Comparison of ENCODE assay signal across 7 mouse cellular contexts in the genomic region with DNA sequence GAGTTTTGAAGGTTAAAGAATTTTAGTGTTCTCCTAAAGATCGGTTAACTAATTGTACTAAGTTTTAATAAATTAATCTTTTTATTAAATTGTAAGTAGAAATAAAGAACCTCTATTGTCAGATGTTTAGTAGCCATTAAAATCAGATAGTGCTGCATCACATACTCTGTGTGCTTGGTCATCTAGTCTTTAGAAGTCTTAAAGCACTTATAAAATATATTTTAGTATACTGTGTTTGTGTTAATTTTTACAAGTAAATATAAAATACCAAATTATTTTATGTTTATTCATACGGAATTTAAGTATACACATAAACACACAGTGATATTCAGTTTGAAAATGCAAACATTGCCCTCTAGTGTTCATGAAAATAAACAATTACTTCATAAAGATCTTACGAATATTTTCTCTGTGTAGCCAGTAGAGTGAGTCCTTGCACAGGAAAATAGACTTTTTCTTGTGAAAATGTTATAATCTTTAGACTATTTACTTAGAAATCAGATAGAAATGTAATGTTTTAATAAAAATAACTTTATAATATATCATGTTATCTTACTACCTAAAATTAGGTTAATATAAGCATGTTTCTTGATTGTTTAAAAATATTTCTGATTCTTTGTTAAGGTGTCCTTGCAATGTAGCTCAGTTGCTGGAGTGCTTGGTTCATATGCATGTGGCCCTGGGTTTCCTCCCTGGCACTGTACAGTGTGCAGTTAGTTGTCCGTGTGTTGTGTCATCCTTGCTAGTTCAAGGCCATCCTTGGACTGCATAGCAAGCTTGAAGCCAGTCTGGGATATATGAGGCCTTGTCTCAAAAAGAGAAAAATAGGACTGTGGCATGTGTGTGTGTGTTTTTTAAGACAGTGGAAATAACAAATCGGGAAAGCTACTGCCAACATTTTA. TPM values are rescaled to one million over a fixed set of nuclear protein-coding genes. Genes with fewer than 3 reads are reported as not detected.
DNase-seq lines count a peak whose midpoint lies in the region; ATAC-seq and TF ChIP-seq lines count a peak whose summit lies in the region.

No protein-coding gene starts in this region.

- H3K27ac ChIP-seq in left cerebral cortex, adult 2 months, result no peak overlapping the region
- H3K27ac ChIP-seq in forebrain, embryonic 13.5 days, result no peak overlapping the region
- no peak overlapping the region for H3K27ac ChIP-seq in neural tube, embryonic 14.5 days (ENCODE audit: low read depth, low read length)

- CTCF ChIA-PET in Patski (lab: Charles Lee), result interaction anchor here (1.0 to 1.5 kb wide), 3 partner anchors 9 to 448 kb away, joined by 3 to 5 read pairs (median 4); no protein-coding TSS in a partner anchor

- in situ Hi-C loops in Patski (cut with MboI; ENCODE audit: low pct_unique_long_range_greater_than_20kb), result loop anchor here (5.0 kb wide), 1 partner anchor 442 kb away; no protein-coding TSS in a partner anchor

- H3K27me3 ChIP-seq in Patski, result no peaks in the 10 kb centered on the region
- no peaks in the 10 kb centered on the region for H3K27me3 ChIP-seq in forebrain, embryonic 13.5 days
- no peaks in the 10 kb centered on the region for H3K27me3 ChIP-seq in neural tube, embryonic 14.5 days (ENCODE audit: control insufficient read depth, insufficient read depth, low read length)

- intact Hi-C loops in left cerebral cortex, adult 2 months (cut with DNase I), result loop anchor here (5.0 kb wide), 3 partner anchors 898 to 1833 kb away; no protein-coding TSS in a partner anchor
- intact Hi-C loops in left cerebral cortex, postnatal 36 days (cut with DNase I), result loop anchor here (5.0 kb wide), 1 partner anchor 883 kb away; the partner anchor contains the start of gene Rprm

- H3K9ac ChIP-seq in forebrain, embryonic 13.5 days, result no peak overlapping the region
- H3K9ac ChIP-seq in neural tube, embryonic 14.5 days (replicated peaks; ENCODE audit: low read depth, low read length), result no peak overlapping the region

- DNase-seq in left cerebral cortex, adult 2 months (ENCODE audit: extremely low spot score in 1 of 2, low spot score in 2 of 2), result no peak
- no peak for DNase-seq in left cerebral cortex, adult 11 months (ENCODE audit: low spot score)
- no peak for DNase-seq in Patski (ENCODE audit: low read depth, low spot score)
- DNase-seq in spleen, postnatal 4 days (ENCODE audit: low spot score in 2 of 2), result no peak
- no peak for DNase-seq in left cerebral cortex, postnatal 36 days (ENCODE audit: low spot score in 2 of 2)

- no peak overlapping the region for H3K4me2 ChIP-seq in forebrain, embryonic 13.5 days
- H3K4me2 ChIP-seq in neural tube, embryonic 14.5 days (ENCODE audit: low read depth, low read length), result no peak overlapping the region

- peaks cover 27% of the 10 kb centered on the region for H3K36me3 ChIP-seq in forebrain, embryonic 13.5 days (ENCODE audit: poor library complexity, severe bottlenecking)
- H3K36me3 ChIP-seq in neural tube, embryonic 14.5 days (ENCODE audit: control insufficient read depth, insufficient read depth, low read length), result no peaks in the 10 kb centered on the region

- H3K9me3 ChIP-seq in forebrain, embryonic 13.5 days (replicated peaks), result no peaks in the 10 kb centered on the region
- no peaks in the 10 kb centered on the region for H3K9me3 ChIP-seq in neural tube, embryonic 14.5 days (ENCODE audit: control insufficient read depth, low read length)

- peak; percentile 79 for TF ChIP-seq CTCF in left cerebral cortex, adult 2 months (IDR thresholded peaks at IDR 0.05)
- TF ChIP-seq CTCF in Patski (IDR thresholded peaks at IDR 0.05), result peak; percentile 37

- 74% methylated on average over 5 of the region's 5 CpGs for WGBS in forebrain, embryonic 13.5 days
- 80% methylated on average over 5 of the region's 5 CpGs for WGBS in neural tube, embryonic 14.5 days

- POLR2A ChIA-PET in Patski (lab: Charles Lee), result no interaction called here

- ATAC-seq in Patski, result peak; percentile 73
- ATAC-seq in forebrain, embryonic 13.5 days, result peak; percentile 86
- peak; percentile 68; the same call in 1 of the 2 replicates for ATAC-seq in neural tube, embryonic 14.5 days (ENCODE audit: low read depth)

- no peaks in the 10 kb centered on the region for H3K4me1 ChIP-seq in forebrain, embryonic 13.5 days
- no peaks in the 10 kb centered on the region for H3K4me1 ChIP-seq in neural tube, embryonic 14.5 days (ENCODE audit: control insufficient read depth, insufficient read depth, low read length)

- H3K4me3 ChIP-seq in left cerebral cortex, adult 2 months, result no peak overlapping the region
- no peak overlapping the region for H3K4me3 ChIP-seq in forebrain, embryonic 13.5 days
- no peak overlapping the region for H3K4me3 ChIP-seq in neural tube, embryonic 14.5 days (ENCODE audit: low read depth, low read length)

RNA-seq across cellular contexts. Expression of gene Arl6ip6, which starts 13.1 kb away (rescaled TPM):
- 10 to 100 TPM; 11.7 to 12.3 TPM for total RNA-seq in left cerebral cortex, adult 2 months (2021)
- 32.1 TPM for polyA plus RNA-seq in Patski (2021)
- polyA plus RNA-seq in forebrain, embryonic 13.5 days (2015; fragmentation: Nextera tagmentation; extraction: Ambion mirVana), result 82.5 and 82.7 TPM in 2 replicates
- polyA plus RNA-seq in neural tube, embryonic 14.5 days (2014; fragmentation: Nextera tagmentation; extraction: Ambion mirVana), result 27.6 and 30.1 TPM in 2 replicates
- total RNA-seq in left cerebral cortex, postnatal 36 days (2021), result 10 to 100 TPM; 10.6 to 11.7 TPM

RNA-seq across cellular contexts. Expression of gene Prpf40a, which starts 13.5 kb away (rescaled TPM):
- total RNA-seq in left cerebral cortex, adult 2 months (2021), result 10 to 100 TPM; 35.3 to 38.8 TPM
- 103 TPM for polyA plus RNA-seq in Patski (2021)
- 179 and 206 TPM in 2 replicates for polyA plus RNA-seq in forebrain, embryonic 13.5 days (2015; fragmentation: Nextera tagmentation; extraction: Ambion mirVana)
- 110 and 118 TPM in 2 replicates for polyA plus RNA-seq in neural tube, embryonic 14.5 days (2014; fragmentation: Nextera tagmentation; extraction: Ambion mirVana)
- total RNA-seq in left cerebral cortex, postnatal 36 days (2021), result 10 to 100 TPM; 34.6 to 40.9 TPM
